Mouse (Mus musculus) lung, adult 2 months (tissue): ENCODE measurements at regions not wholly inside any gene's neighbourhood (a gene's known extent, or its start where the extent isn't known, plus 50 kb on each side); places are given as distances from the start of the nearest gene placed in this dataset.
"Not testable (repeated sequence)": the region's sequence is repeated elsewhere in the genome, so short reads cannot be mapped to it uniquely, and the experiment has no call there.

ENCODE experiments used
- DNase-seq: peaks from one replicate; pipeline ENCODE4 v3.0.0; 2022
- H3K4me1 ChIP-seq: fragments of 200-500 bp; 2 replicates; pipeline ENCODE4 v1.6.1; 2011; ENCODE audit warnings: low read length; ENCODE audit not compliant: control insufficient read depth, insufficient read depth
- H3K4me3 ChIP-seq: fragments of 200-500 bp; replicated peaks from 2 replicates; pipeline ENCODE3; 2011; ENCODE audit warnings: low read depth, mild to moderate bottlenecking, control low read depth, low read length; ENCODE audit errors: extremely low read depth
- CTCF ChIP-seq: fragments of 200-500 bp; IDR thresholded peaks from 2 replicates; pipeline ENCODE4 v1.5.1; 2011; ENCODE audit warnings: mild to moderate bottlenecking, low read length, control low read depth; ENCODE audit not compliant: insufficient read depth
- POLR2A ChIP-seq: fragments of 200-500 bp; IDR thresholded peaks from 2 replicates; pipeline ENCODE4 v1.6.1; 2011; ENCODE audit warnings: low read depth, mild to moderate bottlenecking, control low read depth, low read length, borderline replicate concordance; ENCODE audit errors: extremely low read depth
- WGBS: fragments of 180-500 bp; shearing (Covaris S2); methylation state at CpG from one replicate; pipeline ENCODE4 v1.1.7; 2018; 5-methylcytosine and 5-hydroxymethylcytosine counted together

DNA sequence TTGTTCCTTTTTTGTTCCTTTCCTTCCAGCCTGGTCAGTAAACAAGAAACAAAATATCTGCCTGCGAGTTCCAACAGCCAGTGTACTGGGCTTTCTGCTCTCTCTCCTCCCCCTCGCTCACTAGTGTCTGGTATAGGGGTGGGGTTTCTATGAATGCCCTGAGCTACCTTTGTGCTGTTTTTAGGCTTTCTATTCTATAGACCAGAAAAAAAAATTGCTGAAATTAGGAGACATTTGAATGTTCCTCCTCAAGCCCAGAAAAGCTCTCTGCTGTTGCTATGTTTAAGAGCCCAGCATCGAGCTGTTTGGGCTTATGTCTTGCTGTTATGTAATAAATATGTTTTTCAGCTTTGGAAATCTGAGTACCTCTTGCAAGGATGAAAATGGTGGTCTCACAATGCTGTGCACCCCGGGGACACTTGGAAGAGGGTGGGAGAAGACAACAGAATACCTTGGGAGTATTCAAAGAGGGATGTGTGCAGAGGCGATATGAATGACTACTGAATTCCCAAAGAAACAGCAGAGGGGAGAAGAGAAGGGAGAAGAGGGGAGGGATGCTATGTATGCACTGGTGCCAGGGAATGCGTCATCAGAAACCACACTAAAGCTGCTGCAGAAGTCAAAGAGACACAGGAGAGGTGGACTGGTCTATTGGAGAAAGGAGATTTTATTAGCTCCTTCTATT is 88.8 kb upstream of the Sipa1l1 start:
- WGBS, result 74% methylated on average over 6 of the region's 6 CpGs
- no peak for TF ChIP-seq CTCF
- no peak for TF ChIP-seq POLR2A
- Histone ChIP-seq H3K4me1 (no peaks in the 10 kb centered on the region), H3K4me3 (no peak overlapping the region)
- no peak for DNase-seq

DNA sequence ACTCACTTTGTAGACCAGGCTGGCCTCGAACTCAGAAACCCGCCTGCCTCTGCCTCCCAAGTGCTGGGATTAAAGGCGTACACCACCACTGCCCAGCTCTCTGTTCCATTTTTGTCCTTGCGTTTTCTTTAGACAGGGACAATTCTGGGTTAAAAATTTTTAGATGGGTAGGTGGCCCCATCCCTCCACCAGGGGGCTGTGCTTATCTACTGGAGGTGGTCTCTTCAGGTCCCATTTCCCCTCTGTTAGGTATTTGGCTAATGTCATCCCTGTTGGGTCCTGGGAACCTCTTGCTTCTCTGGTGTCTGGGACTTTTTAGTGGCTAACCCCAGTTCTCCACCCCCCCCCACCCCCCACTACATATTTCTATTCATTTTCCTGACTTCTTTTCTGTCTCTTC is 86.5 kb upstream of the Sipa1l1 start:
- 0 out of 2 replicates have a peak, but pooled peaks have one; percentile 8 for TF ChIP-seq CTCF
- not testable (repeated sequence) for H3K4me1 ChIP-seq, DNase-seq, H3K4me3 ChIP-seq
- 90% methylated on average over 4 of the region's 4 CpGs for WGBS

DNA sequence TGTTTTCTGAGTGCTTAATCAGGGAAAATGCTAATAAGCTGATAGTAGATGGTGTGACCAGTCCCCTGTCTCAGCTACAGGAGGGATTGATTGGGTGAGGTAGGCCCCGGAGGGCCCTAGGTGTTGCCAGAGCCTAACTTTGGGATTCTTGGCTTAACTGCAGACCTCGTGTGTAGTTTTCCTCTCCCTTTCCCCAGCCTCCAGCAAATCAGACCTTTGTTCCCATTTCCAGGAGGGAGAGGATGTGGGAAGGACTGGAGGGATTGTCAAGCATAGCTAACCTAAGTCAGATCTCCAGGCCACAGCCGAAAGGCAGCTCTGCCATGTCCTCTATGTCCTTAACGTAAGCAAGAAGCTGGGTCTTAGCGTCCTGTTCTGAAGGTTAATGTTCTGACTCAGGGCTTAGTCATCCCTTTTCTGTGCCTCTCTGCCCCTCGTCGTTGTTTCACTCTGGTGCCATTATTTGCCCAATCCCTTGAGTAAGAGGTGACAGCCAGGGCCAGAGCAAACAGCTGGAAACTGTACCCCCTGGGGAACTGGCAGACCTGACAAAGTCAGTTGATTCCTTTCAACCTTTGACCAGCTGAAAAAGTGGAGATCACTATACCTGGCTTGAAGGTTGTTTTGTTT is 83.2 kb upstream of the Sipa1l1 start:
- no peak for DNase-seq
- no peak overlapping the region for H3K4me3 ChIP-seq
- TF ChIP-seq CTCF, result no peak
- TF ChIP-seq POLR2A, result no peak
- H3K4me1 ChIP-seq, result no peaks in the 10 kb centered on the region
- 56% methylated on average over 7 of the region's 7 CpGs for WGBS

DNA sequence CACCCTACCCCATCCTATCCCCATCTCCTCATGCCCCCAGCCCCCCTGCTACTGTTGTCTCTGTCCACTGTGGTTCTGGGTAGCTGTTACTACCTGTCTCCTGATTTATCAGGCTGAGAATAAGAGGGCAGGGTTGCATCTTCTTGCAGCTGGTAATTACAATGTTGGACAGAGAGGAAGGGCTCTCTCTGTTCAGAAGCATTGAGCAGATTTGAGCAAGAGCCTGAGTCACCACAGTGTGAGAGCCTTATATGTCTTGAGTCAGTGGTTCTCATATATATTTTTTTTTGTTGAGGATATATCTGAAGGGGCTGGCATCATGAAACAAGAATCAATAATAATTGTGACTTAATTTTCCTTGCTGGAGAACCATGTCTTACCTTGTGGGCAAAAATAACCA is 82.7 kb upstream of the Sipa1l1 start:
- no peak for TF ChIP-seq CTCF
- no peak for TF ChIP-seq POLR2A
- no peak for DNase-seq
- Histone ChIP-seq H3K4me1 (no peaks in the 10 kb centered on the region), H3K4me3 (no peak overlapping the region)

DNA sequence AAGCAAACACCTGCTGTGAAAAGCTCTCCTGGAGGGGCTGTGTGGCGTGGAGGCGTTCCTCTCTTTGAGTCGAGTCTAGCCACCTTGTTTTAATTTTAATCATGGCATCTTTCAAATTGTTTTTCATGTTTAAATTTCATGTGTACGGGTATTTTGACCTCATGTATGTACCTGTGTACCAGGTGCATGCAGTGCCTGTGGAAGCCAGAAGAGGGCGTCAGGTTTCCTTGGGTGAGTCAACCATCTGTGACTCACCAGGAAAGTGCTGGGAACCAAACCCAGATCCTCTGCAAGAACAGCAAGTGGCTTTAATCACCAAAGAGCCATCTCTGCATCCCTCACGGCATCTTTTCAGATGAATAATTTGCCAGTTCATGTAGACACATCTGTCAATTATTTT is 79.8 kb upstream of the Sipa1l1 start:
- WGBS, result 93% methylated on average over 6 of the region's 6 CpGs
- no peak overlapping the region for H3K4me3 ChIP-seq
- H3K4me1 ChIP-seq, result no peaks in the 10 kb centered on the region
- 0 out of 2 replicates have a peak, but pooled peaks have one; percentile 14 for TF ChIP-seq CTCF
- no peak for TF ChIP-seq POLR2A
- DNase-seq, result no peak

DNA sequence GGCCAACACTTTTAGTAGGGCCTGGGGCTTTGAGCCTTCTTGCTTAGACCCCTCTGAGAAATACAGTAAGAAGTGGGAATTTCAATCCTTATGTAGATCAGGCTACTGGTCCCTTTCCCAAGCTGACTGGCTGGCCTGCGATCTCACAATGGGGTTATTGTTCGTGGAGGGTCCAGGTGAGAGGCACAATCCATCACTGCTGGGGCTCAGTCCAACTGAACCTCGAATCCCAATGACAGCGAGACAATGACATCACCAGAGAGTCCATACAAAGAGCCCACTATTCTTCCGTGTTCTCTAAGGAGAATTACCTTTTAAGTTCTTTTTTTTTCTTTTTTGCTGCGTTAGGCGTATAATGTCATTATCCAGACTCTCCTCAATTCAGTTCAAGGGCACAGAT is 75.8 kb upstream of the Sipa1l1 start:
- TF ChIP-seq CTCF (no peak), POLR2A (no peak)
- Histone ChIP-seq H3K4me3 (no peak overlapping the region), H3K4me1 (no peaks in the 10 kb centered on the region)
- no peak for DNase-seq
- 65% methylated on average over 7 of the region's 7 CpGs for WGBS

DNA sequence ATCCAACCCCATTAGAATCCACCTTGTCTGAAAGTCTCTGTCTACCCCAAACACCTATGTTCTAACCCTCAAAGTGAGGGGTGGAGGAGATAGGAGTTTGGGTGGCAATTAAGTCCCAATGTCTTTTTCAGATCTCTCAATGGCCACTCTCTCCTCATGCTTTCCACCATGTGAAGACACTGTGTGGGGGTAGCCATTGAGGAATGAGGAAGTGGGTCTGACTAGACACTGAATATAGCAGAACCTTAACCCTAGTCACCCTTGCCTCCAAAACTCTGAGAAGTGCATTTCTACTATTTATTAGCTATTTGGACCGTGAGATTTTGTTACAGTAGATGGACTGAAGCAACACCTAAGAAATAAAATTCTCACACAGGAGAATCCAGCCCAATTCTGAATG is 73.7 kb upstream of the Sipa1l1 start:
- Histone ChIP-seq H3K4me1 (no peaks in the 10 kb centered on the region), H3K4me3 (no peak overlapping the region)
- TF ChIP-seq POLR2A (no peak), CTCF (no peak)
- DNase-seq, result no peak
- 94% methylated on average over 1 of the region's 1 CpGs for WGBS

DNA sequence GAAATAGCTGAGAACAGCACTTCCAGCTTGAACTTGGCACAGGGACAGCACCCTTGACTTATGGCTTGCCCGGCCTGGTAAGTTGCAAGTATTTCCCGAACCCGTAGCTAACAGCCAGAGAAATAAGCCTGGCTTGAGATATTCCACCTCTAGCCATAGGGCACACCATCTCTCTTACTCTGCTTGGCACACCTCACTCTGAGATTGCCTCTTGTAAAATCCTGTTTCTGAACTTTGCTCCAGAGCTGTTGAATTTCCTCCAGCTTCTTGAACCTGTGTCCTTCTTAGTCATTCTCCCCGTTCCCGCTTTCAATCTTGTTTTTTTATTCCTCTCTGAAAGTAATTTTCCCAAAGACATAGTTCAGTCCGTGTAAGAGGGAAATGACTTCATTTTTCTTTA is 72.0 kb upstream of the Sipa1l1 start:
- no peak for TF ChIP-seq POLR2A
- no peak for TF ChIP-seq CTCF
- DNase-seq, result no peak
- Histone ChIP-seq H3K4me1 (no peaks in the 10 kb centered on the region), H3K4me3 (no peak overlapping the region)
- WGBS, result 61% methylated on average over 6 of the region's 6 CpGs

DNA sequence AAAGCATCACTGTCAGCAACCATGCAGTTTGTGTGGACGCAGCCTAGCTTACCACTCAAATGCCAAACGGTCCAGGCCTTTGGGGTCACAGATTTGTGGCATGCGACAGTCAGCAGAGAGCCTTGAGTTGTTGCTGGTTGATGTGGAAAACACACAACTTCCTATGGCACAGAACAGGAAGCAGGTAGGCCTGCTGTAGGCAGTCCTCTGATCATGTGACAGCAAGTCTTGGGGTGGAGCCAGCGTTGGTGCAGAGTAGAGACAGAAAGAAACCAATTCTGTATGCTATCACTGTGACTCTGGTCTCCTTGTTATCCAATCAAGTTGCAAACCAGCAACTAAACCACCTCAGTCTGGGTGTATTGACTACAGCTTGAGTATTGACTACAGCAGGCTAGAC is 71.5 kb upstream of the Sipa1l1 start:
- 76% methylated on average over 4 of the region's 4 CpGs for WGBS
- no peak for DNase-seq

DNA sequence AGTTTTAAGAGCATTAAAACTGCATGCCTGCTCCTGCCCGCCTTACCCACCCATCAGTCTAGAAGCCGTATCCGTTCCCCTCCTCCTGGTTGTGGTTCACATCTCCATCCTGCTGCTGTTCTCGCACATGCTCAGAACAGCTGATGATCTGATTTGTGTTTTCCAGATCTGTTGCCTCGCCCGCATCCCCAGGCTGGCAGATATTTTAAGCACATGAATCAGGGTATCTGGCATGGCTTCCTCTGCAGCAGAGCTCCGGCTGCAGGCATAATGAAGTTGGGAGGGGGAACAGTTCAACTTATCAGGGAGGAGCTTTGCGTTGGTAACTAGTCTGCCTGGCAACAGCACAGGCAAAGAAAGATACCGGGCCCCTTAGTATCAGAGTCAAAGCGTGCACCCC is 64.9 kb upstream of the Sipa1l1 start:
- 44% methylated on average over 10 of the region's 10 CpGs for WGBS
- DNase-seq, result no peak
- TF ChIP-seq POLR2A (no peak), CTCF (no peak)
- no peak overlapping the region for H3K4me3 ChIP-seq
- H3K4me1 ChIP-seq, result 0 out of 2 replicates have a peak, but pooled peaks cover 3% of the 10 kb centered on the region

More for the DNA sequence above, 71.5 kb upstream of the Sipa1l1 start:
- TF ChIP-seq POLR2A (no peak), CTCF (no peak)
- no peak overlapping the region for H3K4me3 ChIP-seq
- H3K4me1 ChIP-seq, result no peaks in the 10 kb centered on the region
